Mouse (Mus musculus): ENCODE results near the gene Tmprss2. TPM values are rescaled to one million over a fixed set of nuclear protein-coding genes. Genes with fewer than 3 reads are reported as not detected.

Gene Tmprss2
- polyA plus RNA-seq, 2 experiments, result 1.8 to 1.9 TPM

- WGBS, result 78% methylated on average over 2 of the region's 2 CpGs
- peaks cover 32% of the 10 kb centered on the region for H3K27me3 ChIP-seq (ENCODE audit: control insufficient read depth, insufficient read depth, low read length)
- ATAC-seq (ENCODE audit: low FRiP score, low read depth), result no peak
- no peak for DNase-seq (ENCODE audit: low spot score)
- no peaks in the 10 kb centered on the region for H3K9me3 ChIP-seq (ENCODE audit: control insufficient read depth, low read length)
- no peak overlapping the region for H3K27ac ChIP-seq (replicated peaks; ENCODE audit: low read depth, low read length)
- no peak for TF ChIP-seq POLR2A (IDR thresholded peaks at IDR 0.05; ENCODE audit: borderline replicate concordance, extremely low read depth, insufficient read depth, insufficient read length)
- peaks cover 6% of the 10 kb centered on the region; the same call in 1 of the 2 replicates for H3K4me1 ChIP-seq (ENCODE audit: control insufficient read depth, insufficient read depth, low read length)
- no peak overlapping the region for H3K4me2 ChIP-seq (replicated peaks; ENCODE audit: low read depth, low read length, severe bottlenecking)
- no peak overlapping the region for H3K9ac ChIP-seq (ENCODE audit: low read depth, low read length, severe bottlenecking)
- no peaks in the 10 kb centered on the region for H3K36me3 ChIP-seq (ENCODE audit: control insufficient read depth, insufficient read depth, low read length)
- H3K4me3 ChIP-seq (replicated peaks; ENCODE audit: low read length), result no peak overlapping the region
Measured at GRCm38 (mm10) chr16:97606829-97607228, 4.2 kb downstream of the Tmprss2 start.

- Histone ChIP-seq H3K4me2 (replicated peaks; ENCODE audit: low read depth, low read length, severe bottlenecking) (no peak overlapping the region), H3K27me3 (ENCODE audit: control insufficient read depth, insufficient read depth, low read length) (peaks cover 26% of the 10 kb centered on the region), H3K36me3 (ENCODE audit: control insufficient read depth, insufficient read depth, low read length) (no peaks in the 10 kb centered on the region), H3K9me3 (ENCODE audit: control insufficient read depth, low read length) (no peaks in the 10 kb centered on the region), H3K4me3 (replicated peaks; ENCODE audit: low read length) (no peak overlapping the region), H3K9ac (ENCODE audit: low read depth, low read length, severe bottlenecking) (no peak overlapping the region), H3K4me1 (ENCODE audit: control insufficient read depth, insufficient read depth, low read length) (peaks cover 6% of the 10 kb centered on the region; the same call in 1 of the 2 replicates), H3K27ac (replicated peaks; ENCODE audit: low read depth, low read length) (no peak overlapping the region)
- TF ChIP-seq POLR2A (IDR thresholded peaks at IDR 0.05; ENCODE audit: borderline replicate concordance, extremely low read depth, insufficient read depth, insufficient read length), result no peak
- ATAC-seq (ENCODE audit: low FRiP score, low read depth) (no peak), DNase-seq (ENCODE audit: low spot score) (no peak)
- 78% methylated on average over 9 of the region's 9 CpGs for WGBS
Measured at GRCm38 (mm10) chr16:97605957-97606721, 4.9 kb downstream of the Tmprss2 start.

GRCm38 (mm10) chr16:97602256-97602655, 8.7 kb downstream of the Tmprss2 start:
- Histone ChIP-seq H3K36me3 (ENCODE audit: control insufficient read depth, insufficient read depth, low read length) (no peaks in the 10 kb centered on the region), H3K4me2 (replicated peaks; ENCODE audit: low read depth, low read length, severe bottlenecking) (no peak overlapping the region), H3K9me3 (ENCODE audit: control insufficient read depth, low read length) (no peaks in the 10 kb centered on the region), H3K4me1 (ENCODE audit: control insufficient read depth, insufficient read depth, low read length) (no peaks in the 10 kb centered on the region), H3K9ac (ENCODE audit: low read depth, low read length, severe bottlenecking) (no peak overlapping the region), H3K4me3 (replicated peaks; ENCODE audit: low read length) (no peak overlapping the region), H3K27me3 (ENCODE audit: control insufficient read depth, insufficient read depth, low read length) (no peaks in the 10 kb centered on the region), H3K27ac (replicated peaks; ENCODE audit: low read depth, low read length) (no peak overlapping the region)
- no peak for ATAC-seq (ENCODE audit: low FRiP score, low read depth)
- WGBS, result 59% methylated on average over 1 of the region's 1 CpGs
- DNase-seq (ENCODE audit: low spot score), result peak; percentile 76
- TF ChIP-seq POLR2A (IDR thresholded peaks at IDR 0.05; ENCODE audit: borderline replicate concordance, extremely low read depth, insufficient read depth, insufficient read length), result no peak

- Histone ChIP-seq H3K27ac (replicated peaks; ENCODE audit: low read depth, low read length) (no peak overlapping the region), H3K9me3 (ENCODE audit: control insufficient read depth, low read length) (no peaks in the 10 kb centered on the region), H3K4me2 (replicated peaks; ENCODE audit: low read depth, low read length, severe bottlenecking) (no peak overlapping the region), H3K36me3 (ENCODE audit: control insufficient read depth, insufficient read depth, low read length) (no peaks in the 10 kb centered on the region), H3K9ac (ENCODE audit: low read depth, low read length, severe bottlenecking) (no peak overlapping the region), H3K4me3 (replicated peaks; ENCODE audit: low read length) (no peak overlapping the region), H3K27me3 (ENCODE audit: control insufficient read depth, insufficient read depth, low read length) (no peaks in the 10 kb centered on the region), H3K4me1 (ENCODE audit: control insufficient read depth, insufficient read depth, low read length) (no peaks in the 10 kb centered on the region)
- ATAC-seq (ENCODE audit: low FRiP score, low read depth) (no peak), DNase-seq (ENCODE audit: low spot score) (no peak)
- TF ChIP-seq POLR2A (IDR thresholded peaks at IDR 0.05; ENCODE audit: borderline replicate concordance, extremely low read depth, insufficient read depth, insufficient read length), result no peak
- WGBS, result 68% methylated on average over 2 of the region's 2 CpGs
Measured at GRCm38 (mm10) chr16:97600591-97600990, 10.4 kb downstream of the Tmprss2 start.

GRCm38 (mm10) chr16:97598046-97598445, 12.9 kb downstream of the Tmprss2 start:
- Histone ChIP-seq H3K4me3 (replicated peaks; ENCODE audit: low read length) (no peak overlapping the region), H3K27ac (replicated peaks; ENCODE audit: low read depth, low read length) (no peak overlapping the region), H3K36me3 (ENCODE audit: control insufficient read depth, insufficient read depth, low read length) (no peaks in the 10 kb centered on the region), H3K4me1 (ENCODE audit: control insufficient read depth, insufficient read depth, low read length) (no peaks in the 10 kb centered on the region), H3K9me3 (ENCODE audit: control insufficient read depth, low read length) (no peaks in the 10 kb centered on the region), H3K9ac (ENCODE audit: low read depth, low read length, severe bottlenecking) (no peak overlapping the region), H3K27me3 (ENCODE audit: control insufficient read depth, insufficient read depth, low read length) (no peaks in the 10 kb centered on the region), H3K4me2 (replicated peaks; ENCODE audit: low read depth, low read length, severe bottlenecking) (no peak overlapping the region)
- no peak for TF ChIP-seq POLR2A (IDR thresholded peaks at IDR 0.05; ENCODE audit: borderline replicate concordance, extremely low read depth, insufficient read depth, insufficient read length)
- DNase-seq (ENCODE audit: low spot score) (no peak), ATAC-seq (ENCODE audit: low FRiP score, low read depth) (no peak)
- WGBS, result 62% methylated on average over 2 of the region's 2 CpGs

All from limb, embryonic 14.5 days (tissue).